Mouse (Mus musculus) embryo, embryonic 11.5 days (tissue): Measurements from ENCODE around the gene Ccl28.
"Not testable (repeated sequence)": the region's sequence is repeated elsewhere in the genome, so short reads cannot be mapped to it uniquely, and the experiment has no call there.

Experiments
- DNase-seq: peaks from one replicate; pipeline ENCODE4 v3.0.0-alpha.2; 2012; ENCODE audit warnings: low read depth, low spot score

The Ccl28 gene

DNA sequence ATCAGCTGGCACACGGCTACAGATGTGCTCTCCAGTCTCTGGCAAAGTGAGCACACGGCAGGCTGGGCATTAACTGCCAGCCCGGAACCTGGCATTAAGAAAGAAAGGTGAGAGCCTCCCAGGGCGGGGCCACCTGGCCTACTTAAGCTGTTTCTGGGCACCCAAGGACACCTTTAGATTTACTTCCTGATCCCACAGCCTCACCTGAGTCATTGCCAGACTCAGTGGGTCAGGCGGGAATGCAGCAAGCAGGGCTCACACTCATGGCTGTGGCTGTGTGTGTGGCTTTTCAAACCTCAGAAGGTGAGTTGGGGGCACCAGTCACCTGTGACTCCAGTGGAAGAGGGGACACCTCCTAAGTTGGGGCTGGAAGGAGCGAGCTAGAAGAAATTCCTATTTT is at the start of gene Ccl28:
TSS of gene Ccl28 (plus strand) at position 186 of the 400 bp plus-strand sequence.
- DNase-seq, result no peak

DNA sequence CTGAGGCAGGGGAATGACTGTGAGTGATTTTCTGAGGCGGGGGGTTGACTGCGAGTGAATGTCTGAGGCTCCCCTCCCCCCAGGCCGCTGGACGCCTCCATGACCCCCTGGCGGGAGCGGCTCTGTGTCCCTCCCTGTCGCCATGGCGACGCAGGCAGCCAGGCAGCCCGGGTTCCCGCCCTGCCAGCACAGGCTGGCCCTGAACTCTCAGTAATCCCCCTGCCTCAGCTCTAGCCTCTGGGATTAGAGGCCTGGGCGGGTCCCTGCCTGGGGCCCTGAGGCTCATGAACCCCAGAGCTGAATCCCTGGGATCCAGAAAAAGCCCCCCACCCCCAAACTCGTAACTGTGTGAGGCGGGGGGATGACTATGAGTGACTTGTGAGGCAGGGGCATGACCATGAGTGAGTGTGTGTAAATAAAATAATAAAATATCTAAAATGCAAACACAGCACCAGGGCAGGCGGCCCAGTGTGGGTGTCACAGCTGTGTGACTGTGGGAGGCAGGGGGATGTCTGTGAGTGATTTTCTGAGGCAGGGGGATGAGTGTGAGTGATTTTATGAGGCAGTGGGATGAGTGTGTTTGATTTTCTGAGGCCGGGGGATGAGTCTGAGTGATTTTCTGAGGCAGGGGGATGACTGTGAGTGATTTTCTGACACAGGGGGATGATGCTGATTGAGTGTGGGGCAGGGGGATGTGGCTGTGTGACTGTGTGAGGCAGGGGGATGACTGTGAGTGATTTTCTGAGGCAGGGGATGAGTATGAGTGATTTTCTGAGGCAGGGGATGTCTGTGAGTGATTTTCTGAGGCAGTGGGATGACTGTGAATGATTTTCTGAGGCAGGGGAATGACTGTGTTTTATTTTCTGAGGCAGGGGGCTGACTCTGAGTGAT is 27.1 kb upstream of the Ccl28 start:
- peak; percentile 65 for DNase-seq

DNA sequence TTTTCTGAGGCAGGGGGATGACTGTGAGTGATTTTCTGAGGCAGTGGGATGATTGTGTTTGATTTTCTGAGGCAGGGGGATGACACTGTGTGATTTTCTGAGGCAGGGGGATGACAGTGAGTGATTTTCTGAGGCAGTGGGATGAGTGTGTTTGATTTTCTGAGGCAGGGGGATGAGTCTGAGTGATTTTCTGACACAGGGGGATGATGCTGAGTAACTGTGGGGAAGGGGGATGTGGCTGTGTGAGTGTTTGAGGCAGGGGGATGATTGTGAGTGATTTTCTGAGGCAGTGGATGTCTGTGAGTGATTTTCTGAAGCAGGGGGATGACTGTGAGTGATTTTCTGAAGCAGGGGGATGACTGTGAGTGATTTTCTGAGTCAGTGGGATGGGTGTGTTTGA is 25.2 kb upstream of the Ccl28 start:
- DNase-seq, result peak; percentile 49

DNA sequence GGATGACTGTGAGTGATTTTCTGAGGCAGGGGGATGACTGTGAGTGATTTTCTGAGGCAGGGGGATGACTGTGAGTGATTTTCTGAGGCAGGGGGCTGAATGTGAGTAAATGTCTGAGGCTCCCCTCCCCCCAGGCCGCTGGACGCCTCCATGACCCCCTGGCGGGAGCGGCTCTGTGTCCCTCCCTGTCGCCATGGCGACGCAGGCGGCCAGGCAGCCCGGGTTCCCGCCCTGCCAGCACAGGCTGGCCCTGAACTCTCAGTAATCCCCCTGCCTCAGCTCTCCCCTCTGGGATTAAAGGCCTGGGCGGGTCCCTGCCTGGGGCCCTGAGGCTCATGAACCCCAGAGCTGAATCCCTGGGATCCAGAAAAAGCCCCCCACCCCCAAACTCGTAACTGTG is 24.6 kb upstream of the Ccl28 start:
- DNase-seq, result not testable (repeated sequence)

DNA sequence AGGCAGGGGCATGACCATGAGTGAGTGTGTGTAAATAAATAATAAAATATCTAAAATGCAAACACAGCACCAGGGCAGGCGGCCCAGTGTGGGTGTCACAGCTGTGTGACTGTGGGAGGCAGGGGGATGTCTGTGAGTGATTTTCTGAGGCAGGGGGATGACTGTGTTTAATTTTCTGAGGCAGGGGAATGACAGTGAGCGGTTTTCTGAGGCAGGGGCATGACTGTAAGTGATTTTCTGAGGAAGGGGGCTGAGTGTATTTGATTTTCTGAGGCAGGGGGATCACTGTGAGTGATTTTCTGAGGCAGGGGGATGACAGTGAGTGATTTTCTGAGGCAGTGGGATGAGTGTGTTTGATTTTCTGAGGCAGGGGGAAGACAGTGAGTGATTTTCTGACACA is 24.1 kb upstream of the Ccl28 start:
- DNase-seq, result not testable (repeated sequence)

DNA sequence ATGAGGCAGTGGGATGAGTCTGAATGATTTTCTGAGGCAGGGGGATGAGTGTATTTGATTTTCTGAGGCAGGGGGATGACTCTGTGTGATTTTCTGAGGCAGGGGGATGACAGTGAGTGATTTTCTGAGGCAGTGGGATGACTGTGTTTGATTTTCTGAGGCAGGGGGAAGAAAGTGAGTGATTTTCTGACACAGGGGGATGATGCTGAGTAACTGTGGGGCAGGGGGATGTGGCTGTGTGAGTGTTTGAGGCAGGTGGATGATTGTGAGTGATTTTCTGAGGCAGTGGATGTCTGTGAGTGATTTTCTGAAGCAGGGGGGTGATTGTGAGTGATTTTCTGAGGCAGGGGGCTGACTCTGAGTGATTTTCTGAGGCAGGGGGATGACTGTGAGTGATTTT is 23.5 kb upstream of the Ccl28 start:
- peak; percentile 75 for DNase-seq

DNA sequence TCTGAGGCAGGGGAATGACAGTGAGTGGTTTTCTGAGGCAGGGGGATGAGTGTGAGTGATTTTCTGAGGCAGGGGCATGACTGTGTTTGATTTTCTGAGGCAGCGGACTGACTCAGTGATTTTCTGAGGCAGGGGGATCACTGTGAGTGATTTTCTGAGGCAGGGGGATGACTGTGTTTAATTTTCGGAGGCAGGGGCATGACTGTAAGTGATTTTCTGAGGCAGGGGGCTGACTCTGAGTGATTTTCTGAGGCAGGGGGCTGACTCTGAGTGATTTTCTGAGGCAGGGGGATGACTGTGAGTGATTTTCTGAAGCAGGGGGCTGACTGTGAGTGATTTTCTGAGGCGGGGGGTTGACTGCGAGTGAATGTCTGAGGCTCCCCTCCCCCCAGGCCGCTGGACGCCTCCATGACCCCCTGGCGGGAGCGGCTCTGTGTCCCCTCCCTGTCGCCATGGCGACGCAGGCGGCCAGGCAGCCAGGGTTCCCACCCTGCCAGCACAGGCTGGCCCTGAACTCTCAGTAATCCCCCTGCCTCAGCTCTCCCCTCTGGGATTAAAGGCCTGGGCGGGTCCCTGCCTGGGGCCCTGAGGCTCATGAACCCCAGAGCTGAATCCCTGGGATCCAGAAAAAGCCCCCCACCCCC is 20.8 kb upstream of the Ccl28 start:
- DNase-seq, result peak; percentile 36

DNA sequence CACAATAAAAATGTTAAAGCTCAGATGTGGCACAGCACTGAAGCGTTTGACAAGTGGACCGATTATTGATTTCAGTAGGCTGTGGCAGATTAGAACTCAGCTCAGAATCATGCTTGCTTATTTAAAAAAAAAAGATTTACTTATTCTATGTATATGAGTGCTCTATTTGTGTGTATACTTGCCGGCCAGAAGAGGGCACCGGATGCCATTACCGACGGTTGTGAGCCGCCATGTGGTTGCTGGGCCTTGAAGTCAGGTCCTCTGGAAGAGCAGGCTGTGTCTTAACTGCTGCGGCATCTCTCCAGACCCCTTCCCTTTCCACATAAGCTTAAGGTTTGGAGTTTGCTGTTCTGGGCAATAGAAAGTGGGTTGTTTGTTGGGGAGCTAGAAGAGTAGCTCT is 19.7 kb upstream of the Ccl28 start:
- DNase-seq, result not testable (repeated sequence)

DNA sequence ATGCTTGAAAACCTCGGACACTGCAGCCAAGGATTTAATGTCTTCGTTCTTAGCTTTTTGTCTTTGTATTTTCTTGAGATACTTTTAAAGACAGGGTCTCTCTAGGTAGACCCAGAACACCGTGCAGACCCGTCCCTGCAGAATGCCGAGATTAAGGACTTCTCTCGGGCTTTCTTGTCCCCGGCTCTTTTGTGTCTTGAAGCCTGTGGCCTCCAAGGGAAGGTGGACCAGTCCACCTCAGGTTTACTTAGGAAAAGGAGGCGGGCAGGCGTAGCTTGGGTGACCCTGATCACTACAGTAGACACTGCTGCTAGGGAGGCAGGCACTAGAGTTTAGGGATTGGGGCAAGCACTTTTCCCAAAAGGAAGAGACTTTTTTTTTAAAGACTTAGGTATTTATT is 19.3 kb upstream of the Ccl28 start:
- not testable (repeated sequence) for DNase-seq

DNA sequence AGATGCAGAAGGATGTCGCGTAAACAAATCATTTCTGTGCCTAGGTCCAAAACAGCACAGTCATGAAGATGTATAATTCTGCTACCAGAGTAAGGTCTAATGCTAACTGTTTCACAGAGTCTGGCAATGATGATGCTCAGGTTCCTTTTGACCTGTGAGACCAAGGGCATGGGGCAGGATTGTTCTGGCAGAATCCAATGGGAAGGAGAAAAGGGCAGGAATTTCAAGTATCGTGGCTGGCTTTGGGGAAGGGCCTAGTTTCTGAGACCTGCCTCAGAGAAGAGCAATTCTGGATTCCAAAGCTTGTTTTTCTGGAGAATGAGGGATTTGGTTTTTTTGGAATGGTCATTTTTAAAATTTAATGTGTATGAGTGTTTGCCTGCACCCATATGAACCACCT is 4.8 kb upstream of the Ccl28 start:
- no peak for DNase-seq

DNA sequence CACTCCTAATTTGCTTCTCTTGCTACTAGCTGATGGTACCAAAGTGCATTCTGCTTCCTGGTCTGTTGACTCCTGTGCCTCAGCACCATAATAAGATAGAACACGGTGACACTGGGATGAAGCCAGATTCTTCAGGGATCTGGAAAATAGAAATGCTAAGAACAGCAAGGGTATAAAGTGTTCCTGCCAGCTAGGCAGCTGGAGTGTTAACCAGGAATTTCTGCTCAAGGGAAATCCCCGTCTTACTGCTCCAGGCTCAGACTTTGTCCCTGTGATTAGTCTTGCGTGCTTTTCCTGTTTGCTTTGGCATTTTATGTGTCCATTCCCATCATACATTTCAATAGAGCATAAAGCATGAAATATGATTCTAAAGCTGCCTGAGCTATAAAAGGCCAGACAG is 3.9 kb upstream of the Ccl28 start:
- no peak for DNase-seq

DNA sequence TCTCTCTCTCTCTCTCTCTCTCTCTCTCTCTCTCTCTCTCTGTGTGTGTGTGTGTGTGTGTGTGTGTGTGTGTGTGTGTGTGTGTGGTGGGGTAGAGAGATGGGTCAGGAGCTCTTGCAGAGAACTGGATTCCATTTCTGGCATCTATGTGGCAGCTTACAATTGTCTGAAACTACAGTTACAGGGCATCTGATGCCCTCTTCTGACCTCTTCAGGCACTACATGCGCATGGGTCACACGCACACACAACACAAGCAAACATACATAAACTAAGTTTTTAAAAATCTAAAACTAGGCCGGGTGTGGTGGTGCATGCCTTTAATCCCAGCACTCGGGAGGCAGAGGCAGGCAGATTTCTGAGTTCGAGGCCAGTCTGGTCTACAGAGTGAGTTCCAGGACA is 2.3 kb downstream of the Ccl28 start:
- not testable (repeated sequence) for DNase-seq

DNA sequence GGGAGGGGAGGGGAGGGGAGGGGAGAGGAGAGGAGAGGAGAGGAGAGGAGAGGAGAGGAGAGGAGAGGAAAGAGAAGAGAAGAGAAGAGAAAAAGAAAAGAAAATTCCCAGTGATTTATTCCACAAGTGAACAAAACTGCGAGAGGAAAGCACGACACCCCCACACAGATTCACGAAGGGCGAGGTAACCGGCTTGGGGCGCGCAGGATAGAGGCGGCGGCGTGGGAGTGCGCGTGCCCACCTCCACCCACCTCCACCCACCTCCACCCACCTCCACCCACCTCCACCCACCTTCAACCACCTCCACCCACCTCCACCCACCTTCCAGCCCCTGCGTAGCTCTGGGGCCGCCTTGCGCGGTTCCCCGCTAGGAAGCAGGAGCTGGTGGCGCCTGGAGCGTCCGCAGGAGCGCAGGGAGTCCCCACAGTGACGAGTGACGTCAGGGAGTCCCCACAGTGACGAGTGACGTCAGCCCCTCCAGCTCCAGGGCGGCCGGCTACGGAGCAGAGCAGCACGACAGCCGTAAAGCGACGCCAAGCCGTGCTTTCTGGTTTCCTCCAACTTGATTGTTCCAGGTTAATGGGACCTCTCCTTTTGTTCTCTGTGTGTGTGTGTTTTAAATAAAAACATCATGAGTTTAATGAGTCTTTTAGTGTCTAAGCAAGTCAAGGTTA is 8.0 kb downstream of the Ccl28 start:
- DNase-seq, result peak; percentile 84

DNA sequence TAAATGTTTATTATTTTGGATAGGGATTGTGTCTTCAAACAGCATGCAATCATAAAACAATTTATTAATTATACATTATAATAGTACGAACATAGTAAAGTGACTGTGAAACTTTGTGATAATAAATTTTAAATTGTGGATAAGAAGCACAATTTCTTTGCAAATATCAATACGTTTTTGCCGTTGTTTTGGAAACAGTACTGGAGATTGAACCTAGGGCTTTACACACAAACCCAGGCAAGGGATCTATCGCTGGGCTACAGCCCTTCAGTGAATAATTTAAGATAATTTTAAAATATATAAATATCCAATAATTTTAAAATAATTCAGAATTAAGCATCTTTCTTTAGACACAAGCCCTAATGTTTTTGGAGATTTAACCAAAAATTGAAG is 8.5 kb downstream of the Ccl28 start:
- DNase-seq, result no peak

DNA sequence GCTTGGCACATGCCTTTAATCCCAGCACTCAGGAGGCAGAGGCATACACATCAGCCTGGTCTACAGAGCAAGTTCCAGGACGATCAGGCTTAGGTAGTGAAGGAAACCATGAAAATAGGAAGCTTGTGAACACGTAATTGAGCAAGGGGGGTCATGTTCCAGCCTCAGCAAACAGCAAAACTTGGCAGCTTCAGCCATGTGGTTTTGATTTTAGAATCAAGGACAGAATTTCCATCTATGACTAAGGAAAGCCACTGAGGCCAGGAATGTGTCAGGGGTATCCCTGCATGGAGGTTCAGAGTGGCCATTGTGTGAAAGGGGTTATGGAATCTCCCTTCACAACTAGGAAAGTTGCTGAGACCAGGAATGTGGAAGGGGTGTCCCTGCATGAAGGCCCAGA is 11.9 kb downstream of the Ccl28 start:
- DNase-seq, result no peak

DNA sequence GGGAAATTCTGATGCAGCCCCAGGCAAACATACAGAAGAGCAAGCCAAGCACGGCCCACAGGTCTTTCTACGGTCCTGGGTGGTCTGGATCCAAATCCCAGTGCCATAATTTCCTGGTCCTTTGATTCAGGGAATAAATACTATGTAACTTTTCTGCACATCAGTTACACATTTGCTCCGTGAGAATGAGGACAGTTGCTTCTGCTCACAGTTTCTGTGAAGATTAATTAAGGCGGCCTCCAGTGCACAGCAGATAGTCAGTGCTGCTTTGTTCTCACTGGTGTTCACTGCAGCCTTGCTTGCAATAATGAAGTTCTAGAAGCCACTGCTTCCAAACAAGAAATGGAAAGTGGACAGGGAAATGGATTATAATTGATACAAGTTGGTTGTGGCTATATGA is 14.2 kb downstream of the Ccl28 start:
- no peak for DNase-seq

DNA sequence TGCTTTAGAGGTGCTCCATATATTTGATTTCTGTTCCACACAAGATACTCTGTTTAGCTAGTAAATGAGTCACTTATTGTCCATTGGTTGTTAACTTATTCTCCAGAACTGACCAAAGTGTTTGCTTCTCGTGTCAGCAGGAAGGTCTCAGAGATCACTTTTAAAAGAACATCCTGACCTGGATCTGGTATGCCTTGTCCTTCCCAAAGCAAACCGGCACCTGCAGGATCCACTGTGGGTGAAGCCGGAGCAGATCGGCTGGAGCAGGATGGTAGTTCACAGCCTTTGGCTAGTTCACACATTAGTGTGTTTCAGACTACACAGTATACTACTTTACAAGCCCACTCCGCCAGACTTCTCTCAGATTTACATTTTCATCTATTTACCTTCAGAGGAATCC is 14.8 kb downstream of the Ccl28 start:
- no peak for DNase-seq

DNA sequence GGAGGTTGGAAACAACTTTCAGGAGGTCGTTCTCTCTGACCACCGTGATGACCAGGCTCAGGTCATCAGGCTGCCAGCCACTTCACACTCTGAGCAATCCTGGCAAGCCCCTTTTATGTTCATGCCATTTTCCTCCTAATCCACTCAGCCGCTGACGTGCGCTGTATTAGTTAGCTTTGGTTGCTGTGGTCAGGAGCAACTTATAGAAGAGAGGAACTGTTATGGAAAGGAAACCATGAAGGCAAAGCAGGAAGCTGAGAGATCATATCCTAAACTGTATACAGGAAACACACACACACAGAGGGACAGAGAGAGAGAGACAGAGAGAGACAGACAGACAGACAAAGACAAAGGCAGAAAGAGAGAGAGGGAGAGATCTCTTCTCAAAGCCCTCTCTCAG is 15.7 kb downstream of the Ccl28 start:
- no peak for DNase-seq

DNA sequence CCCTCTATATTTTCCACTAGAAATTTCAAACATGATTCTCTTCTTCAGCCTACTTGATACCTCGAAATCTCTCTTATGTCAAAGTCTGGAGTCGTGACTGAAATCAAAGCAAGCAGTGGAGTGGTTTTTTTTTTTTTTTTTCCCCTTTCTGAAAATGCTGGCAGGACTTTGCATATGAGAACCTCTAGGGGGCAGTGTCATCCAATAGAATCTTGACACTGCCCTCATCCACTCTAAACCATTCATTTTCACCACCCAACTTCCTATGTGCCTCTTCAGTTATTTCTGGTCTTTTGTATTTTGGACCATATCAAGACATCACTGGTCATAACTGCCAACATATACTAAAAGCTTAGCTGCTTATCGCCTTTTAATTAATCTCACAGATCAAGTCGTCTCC is 16.9 kb downstream of the Ccl28 start:
- peak; percentile 39 for DNase-seq

DNA sequence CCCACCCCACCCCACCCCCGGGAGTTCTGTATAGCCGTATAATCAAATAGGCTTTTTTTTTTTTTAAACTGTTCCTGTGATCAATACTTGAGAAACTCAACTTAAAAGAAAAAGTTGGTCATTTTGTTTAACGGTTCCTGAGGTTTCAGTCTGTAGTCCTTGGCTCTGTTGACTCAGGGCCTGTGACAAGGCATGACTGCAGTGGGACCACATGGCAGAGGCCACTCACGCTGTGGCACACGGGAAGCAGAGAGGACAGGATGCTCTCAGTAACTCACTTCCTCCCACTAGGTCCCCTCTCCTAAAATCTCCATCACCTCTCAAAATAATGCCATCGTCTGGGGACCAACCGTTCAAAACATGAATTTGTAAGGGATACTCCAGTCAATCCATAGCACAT is 17.5 kb downstream of the Ccl28 start:
- DNase-seq, result no peak

DNA sequence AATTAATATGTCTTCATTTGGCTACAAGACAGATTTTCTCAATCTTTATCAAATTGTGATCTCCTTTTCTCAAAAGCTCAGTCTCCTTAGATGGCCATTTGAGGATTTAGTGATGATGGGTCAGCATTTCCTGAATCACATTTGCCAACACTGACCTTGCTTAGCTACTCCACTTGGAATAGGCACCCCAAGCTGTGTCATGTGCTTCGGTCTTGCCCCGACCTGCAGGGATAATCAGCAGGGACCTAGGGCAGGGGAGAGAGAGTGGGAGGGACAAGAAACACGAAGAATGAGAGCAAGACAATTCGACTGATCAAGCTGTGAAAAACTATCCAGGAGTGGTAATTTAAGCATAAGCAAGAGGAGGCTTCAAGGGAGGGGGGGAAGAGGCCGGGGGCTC is 21.1 kb downstream of the Ccl28 start:
- no peak for DNase-seq

DNA sequence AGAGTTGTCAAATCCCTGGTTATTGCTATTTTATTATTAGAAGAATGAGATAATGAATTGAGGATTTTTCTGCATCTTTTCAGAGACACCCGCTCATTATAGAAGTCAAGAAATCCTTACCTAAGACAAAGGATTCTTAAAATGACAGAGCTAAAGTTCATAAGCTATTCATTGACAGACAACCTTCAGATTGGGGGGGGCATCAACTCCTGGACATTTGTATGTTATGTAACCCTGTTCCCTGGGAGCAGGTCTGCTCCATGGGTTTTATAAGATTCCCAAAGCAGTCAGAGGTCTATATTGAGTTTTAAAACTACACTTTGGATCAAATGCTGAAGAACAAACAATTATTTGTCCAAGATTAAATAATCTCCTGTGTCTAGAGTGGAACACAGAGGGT is 22.9 kb downstream of the Ccl28 start:
- no peak for DNase-seq
